Mouse (Mus musculus): ENCODE results near the gene Prkaca.
"Not testable (repeated sequence)": the region's sequence is repeated elsewhere in the genome, so short reads cannot be mapped to it uniquely, and the experiment has no call there.

Gene Prkaca

GRCm38 (mm10) chr8:83976101-83976630 lies 3.4 kb downstream of the Prkaca start:
- DNase-seq = no peak

GRCm38 (mm10) chr8:83976779-83977350 lies 4.1 kb downstream of the Prkaca start:
- DNase-seq = no peak

DNA sequence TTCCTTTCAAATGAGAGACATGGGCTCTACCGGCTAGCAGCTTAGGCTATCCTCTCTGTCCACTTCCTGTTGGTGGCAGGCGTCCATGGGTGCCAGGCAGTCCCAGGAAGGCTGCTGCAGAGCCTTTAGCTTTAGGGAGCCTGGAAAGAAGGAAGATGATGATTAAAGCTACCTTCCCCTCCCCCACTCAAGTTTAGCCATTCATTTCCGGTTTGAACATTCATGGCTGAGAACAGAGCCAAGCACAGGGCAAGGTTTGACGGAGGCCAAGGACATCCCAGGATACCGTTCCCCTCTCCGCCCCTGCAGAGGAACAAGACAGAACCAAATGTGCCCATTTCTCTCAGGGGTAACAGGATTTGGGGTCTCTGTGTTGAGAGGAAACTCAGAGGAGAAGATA lies 4.9 kb downstream of the Prkaca start:
- DNase-seq = no peak

DNA sequence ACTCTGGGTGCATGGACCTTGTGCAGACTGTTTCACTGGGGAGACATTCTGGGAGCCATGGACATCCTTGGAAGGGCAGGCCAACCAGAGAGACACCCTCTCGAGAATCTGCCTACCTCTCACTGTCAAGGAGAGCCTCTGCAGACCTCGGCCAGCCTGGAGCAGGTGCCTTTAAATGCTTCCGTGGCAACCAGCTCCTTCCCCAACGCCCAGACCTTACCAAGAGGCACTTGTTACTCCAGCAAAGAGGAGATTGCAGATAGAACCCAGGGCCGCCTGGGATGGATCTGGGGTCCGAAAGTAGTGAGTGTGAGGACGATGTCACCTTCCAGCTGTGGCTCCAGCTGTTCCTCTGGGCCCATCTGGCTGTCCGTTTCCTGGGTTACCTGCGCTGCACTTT lies 5.4 kb downstream of the Prkaca start:
- DNase-seq = no peak

- DNase-seq = no peak
Observed at GRCm38 (mm10) chr8:83980250-83980649, 7.5 kb downstream of the Prkaca start.

DNA sequence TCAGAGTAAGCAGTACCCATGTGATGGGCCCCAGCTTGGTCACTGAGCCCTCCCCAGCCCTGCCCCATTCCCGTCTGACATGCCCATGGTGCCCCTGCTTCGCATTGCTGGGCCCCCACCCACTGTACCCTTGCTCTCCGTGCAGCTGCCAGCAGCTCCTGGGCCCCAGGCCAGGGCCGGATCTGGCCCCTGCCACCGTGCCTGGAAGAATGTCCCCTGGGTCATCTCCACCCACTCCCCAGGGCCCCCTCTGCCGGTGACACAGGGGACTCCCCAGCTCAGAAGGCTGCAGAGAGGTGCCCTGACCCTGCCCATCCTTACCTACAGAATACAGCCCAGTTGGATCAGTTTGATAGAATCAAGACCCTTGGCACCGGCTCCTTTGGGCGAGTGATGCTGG lies 8.1 kb downstream of the Prkaca start:
- DNase-seq = no peak

- DNase-seq = no peak
Observed at GRCm38 (mm10) chr8:83981533-83981932, 8.7 kb downstream of the Prkaca start.

DNA sequence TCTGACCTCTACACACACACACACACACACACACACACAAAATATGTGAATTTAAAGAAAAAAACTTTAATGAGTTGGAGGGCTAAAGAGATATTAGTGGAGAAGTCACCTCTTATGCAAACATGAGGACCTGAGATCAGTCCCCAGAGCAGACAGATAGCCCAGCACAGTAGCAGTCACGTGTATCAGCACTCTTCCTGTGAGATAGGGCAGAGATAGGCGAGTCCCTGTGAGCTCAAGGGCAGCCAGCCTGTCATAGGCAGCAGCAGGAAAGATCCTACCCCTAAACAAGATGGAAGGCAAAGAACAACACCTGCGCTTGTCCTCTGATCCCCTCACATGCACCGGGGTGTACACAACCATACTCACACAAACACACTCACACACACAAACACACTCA lies 9.7 kb downstream of the Prkaca start:
- no peak for DNase-seq

GRCm38 (mm10) chr8:83983222-83983621 lies 10.4 kb downstream of the Prkaca start:
- DNase-seq = not testable (repeated sequence)

- DNase-seq = no peak
Observed at GRCm38 (mm10) chr8:83989243-83989642, 16.4 kb downstream of the Prkaca start.

GRCm38 (mm10) chr8:83990170-83990569 lies 17.4 kb downstream of the Prkaca start:
- DNase-seq = no peak

DNA sequence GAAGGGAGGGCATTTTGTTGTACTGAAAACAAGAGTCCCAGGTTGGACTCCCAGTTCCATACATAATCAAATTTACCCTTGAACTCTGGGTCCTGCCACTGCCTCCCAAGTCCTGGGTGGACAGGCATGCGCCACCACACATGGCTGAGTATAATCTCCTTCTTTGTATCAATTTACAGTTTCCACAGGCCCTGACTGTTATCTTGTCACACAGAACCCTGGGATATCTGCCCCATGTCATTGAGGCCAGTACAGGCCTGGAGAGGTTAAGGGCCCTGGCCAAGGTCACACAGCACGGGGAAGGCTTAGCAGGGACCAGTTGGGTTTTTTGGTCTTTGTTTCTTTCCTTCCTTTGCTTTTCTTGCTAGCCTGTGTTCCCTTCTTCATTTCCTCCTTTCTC lies 19.7 kb downstream of the Prkaca start:
- no peak for DNase-seq

DNA sequence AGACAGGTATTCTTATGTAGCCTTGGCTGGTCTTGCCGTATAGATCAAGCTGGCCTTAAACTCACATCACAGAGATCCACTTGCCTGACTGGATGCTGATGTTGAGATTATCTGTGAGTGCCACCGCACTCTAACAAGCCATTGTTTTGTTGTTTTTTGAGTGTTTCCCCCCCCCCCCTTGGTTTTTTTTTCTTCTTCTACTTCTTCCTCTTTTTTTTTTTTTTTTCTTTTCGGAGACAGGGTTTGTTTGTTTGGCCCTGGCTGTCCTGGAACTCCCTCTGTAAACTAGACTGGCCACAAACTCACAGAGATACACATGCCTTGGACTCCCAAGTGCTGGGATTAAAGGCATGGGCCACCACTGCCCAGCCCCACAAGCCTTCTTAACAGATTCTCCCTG lies 21.2 kb downstream of the Prkaca start:
- DNase-seq = no peak

DNA sequence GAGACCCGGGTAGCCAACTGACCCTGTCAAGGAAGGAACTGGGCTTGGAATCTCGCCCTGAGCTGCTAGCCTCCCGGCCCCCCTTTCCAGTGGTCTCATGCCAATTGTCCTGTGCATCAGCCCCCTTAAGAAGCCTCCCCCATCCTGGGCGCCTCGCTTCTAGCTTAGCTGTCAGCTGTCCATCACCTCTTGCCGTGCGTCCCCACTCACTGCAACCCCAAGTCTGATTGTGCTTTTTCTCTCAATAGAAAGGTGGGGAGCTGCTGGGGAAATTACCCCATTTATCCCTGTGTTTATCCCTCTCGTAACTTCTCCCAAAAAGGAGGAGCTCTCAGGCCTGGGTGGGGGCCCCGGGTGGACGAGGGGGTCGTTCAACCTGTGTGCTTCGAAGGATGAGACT lies 23.2 kb downstream of the Prkaca start:
- no peak for DNase-seq

- peak; percentile 80 for DNase-seq
Observed at GRCm38 (mm10) chr8:83996567-83997505, 24.0 kb downstream of the Prkaca start.

DNA sequence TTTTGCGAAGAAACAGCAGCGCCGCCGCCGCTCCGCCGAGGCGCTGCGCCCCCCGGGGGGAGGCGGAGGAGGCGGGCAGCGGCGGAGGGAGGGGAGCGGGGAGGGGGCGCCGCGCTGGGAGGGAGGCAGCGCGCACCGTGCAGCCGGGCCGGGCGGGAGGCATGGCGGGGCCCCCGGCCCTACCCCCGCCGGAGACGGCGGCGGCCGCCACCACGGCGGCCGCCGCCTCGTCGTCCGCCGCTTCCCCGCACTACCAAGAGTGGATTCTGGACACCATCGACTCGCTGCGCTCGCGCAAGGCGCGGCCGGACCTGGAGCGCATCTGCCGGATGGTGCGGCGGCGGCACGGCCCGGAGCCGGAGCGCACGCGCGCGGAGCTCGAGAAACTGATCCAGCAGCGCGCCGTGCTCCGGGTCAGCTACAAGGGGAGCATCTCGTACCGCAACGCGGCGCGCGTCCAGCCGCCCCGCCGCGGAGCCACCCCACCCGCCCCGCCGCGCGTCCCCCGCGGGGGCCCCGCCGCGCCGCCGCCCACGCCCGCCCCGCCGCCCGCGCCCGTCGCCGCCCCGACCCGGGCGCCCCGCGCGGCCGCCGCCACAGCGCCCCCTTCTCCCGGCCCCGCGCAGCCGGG lies 24.8 kb downstream of the Prkaca start, which contains the start of gene Samd1:
Gene Samd1 (plus strand): TSS at position 162 of the 631 bp plus-strand sequence.
- DNase-seq = peak; percentile 68

DNA sequence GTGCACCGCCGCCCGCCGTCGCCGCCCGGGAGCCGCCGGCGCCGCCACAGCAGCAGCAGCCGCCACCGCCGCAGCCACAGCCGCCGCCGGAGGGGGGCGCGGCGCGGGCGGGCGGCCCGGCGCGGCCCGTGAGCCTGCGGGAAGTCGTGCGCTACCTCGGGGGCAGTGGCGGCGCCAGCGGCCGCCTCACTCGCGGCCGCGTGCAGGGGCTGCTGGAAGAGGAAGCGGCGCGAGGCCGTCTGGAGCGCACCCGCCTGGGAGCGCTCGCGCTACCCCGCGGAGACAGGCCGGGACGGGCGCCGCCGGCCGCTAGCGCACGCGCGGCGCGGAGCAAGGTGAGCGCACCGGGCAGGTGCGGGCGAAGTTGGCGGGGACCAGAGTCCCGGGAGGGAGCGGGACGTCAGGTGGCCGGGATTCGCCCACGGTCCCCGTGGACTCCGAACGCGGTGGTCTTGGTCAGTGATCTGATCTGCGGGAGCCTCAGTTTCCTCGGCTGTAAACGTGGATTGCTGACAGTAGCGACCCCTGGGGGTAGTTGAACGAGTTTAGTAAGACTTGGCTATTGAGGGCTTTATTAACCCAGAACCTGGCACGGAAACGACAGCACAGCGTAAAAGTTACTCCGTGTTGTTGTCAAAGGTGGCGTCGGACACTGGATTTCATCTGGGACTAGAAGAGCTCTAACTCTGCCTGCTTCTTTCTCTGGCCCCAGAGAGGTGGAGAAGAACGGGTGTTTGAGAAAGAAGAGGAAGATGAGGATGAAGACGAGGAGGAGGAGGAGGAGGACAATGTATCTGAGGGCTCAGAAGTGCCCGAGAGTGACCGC lies 25.7 kb downstream of the Prkaca start:
- DNase-seq = peak; percentile 62

DNA sequence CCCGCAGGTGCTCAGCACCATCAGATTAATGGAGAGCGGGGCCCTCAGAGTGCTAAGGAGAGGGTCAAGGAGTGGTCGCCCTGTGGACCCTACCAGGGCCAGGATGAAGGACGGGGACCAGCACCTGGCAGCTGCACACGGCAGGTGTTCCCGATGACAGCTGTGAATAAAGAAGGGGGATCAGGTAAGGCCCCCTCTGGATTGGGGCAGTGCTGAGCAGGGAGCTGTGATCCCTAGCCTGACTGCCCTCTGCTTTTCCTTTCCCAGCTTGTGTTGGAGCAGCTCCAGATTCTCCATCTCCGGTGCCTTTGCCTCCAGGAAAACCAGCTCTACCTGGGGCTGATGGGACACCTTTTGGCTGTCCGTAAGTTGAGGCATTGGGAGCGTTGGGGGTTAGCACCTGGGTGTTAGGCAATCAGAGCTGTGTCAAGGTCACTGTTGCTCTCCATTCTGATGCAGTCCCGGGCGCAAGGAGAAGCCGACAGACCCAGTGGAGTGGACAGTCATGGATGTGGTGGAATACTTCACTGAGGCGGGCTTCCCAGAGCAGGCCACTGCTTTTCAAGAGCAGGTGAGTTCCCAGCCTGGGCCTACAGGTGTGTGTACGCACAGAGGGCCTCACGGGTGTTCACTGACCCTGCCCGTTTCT lies 26.4 kb downstream of the Prkaca start:
- DNase-seq = no peak

DNA sequence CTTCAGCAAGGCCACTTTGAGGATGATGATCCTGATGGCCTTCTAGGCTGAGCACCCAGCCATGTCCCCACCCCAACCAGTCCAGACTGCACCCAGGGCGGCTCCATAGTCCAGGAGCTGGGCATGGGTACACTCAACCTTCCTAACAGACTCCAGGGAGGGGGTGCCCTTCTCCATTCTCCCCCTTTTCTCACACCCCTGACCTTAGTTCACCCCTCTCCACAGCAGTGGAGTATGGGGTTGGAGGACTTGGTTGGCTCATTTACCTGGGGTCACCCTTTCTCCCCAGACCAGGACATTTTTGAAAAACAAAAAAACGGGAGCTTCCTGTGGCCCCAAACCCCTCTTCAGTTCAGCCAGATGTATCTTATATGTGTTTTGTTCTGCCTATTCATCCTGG lies 27.0 kb downstream of the Prkaca start:
- DNase-seq = no peak

DNA sequence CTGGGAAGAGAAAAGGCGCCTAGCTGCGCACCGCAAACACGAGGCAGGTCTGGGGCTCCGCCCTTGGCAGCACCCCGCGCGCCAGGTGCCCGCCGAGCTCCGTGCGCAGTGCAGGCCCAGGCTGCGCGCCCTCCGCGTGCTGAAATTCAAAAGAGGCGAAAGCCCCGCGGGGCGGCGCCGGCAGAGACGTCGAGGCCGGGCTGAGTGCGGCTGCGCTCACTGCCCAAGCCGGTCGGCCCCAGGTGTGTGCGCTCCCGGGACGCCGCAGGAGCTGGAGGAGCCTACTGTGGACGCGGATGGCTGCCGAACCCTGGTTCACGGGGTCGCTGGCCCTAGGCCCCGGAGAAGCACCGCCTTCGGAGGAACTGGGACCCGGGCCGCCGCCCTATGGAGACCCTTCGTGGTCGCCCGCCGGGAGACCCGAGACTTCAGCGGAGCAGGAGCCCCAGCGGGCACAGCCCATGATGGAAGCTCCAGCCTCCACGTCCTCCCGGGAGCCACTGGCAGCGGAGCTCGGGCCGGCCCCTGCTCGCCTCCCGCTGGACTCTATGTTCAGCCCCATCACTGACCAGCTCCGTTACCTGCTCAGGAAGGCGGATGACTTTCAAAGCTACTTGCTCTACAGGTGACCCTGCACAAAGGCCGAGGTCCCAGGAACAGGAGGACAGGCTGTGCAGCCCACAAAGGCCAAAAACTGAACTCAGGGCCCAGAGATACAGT lies 28.6 kb downstream of the Prkaca start, which contains the start of gene 1700067K01Rik:
Gene 1700067K01Rik (plus strand): TSS at position 222 of the 720 bp plus-strand sequence.
- no peak for DNase-seq

DNA sequence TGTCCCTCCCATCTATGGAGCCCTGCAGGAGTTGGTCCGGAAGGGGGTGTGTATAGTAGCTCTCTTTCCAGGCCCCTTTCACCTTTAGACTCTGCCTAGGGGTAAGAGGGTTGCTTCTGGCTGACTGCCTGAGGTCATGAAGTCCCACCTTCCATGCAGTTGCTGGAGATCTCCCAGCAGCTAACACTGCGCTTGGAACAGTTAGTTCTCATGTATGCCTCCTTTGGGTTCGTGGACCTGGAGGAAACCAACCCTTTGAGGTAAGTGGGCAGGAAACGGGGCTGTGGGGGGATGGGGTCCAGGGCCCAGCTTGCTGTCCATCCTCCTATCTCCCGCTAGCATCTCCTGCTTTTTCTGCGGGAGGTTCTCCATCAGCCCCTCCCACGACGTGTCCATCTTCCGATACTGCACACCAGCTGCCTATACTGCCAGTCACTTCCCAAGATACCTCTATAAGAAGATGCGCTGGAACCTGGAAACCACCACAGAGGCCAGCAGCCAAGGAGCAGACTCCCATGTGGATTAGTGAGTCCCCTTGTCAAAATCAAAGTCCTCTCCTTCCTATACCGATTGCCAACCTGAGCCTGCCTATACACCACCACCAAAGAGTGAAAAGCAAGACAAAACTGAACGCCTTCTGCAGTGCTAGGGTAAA lies 30.3 kb downstream of the Prkaca start:
- DNase-seq = no peak

All from right cerebral cortex, postnatal 4 days (tissue).